Mouse (Mus musculus): Measurements from ENCODE around the gene Slc39a13.
"Not testable (repeated sequence)": the region's sequence is repeated elsewhere in the genome, so short reads cannot be mapped to it uniquely, and the experiment has no call there.

Gene Slc39a13

GRCm38 (mm10) chr2:91023131-91023530 is 47.1 kb downstream of the Slc39a13 start:
- no peak for DNase-seq

DNA sequence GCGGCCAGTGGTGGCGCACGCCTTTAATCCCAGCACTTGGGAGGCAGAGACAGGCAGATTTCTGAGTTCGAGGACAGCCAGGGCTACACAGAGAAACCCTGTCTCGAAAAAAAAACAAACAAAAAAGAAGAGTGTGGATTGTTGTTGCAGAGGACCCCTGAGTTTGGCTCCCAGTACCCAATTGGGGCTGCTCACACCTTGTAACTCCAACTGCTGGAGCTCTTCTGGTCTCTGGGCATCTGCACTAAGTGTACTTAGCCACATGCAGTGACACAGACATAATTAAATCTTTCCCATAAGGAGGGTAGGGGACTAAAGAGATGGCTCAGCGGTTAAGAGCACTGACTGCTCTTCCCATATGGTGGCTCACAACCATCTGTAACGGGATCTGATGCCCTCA is 48.0 kb downstream of the Slc39a13 start:
- not testable (repeated sequence) for DNase-seq

- no peak for DNase-seq
Measured at GRCm38 (mm10) chr2:91019911-91020310, 50.3 kb downstream of the Slc39a13 start.

DNA sequence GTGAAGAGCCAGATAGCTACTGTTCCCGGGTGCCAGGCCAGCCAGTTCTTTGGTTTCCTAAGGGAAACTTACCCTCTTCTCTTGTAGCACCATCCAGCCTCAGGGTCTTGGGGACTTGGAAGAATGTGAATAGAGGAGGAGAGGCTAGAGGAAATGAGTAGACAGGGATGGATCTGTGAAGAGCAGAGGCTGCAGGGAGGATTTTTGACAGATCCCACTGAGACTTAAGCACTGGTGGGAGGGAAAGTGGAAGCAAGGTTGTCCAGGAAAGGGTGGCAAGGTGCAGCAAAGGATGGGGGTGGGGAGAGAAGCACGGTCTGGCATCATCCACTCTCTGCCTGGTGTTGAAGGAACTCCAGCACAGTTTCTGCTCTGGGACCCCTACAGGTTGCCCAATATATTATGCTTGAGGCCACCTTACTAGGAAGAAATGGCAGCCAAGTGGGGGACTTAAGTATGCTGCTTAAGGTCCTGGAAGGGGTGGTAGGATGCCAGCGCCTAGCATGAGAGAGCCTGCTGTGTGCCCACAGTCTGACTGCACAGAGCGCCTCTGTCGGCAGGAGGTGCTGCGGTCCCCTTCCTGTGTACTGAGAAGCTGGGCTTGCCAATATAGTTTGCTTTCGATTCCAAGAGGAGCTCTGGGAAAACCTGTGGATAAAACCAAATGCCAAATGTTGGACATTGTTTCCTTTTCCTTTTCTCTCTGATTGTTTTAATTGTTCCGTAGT is 52.0 kb downstream of the Slc39a13 start:
- DNase-seq = peak; percentile 42

GRCm38 (mm10) chr2:91015386-91015785 is 54.8 kb downstream of the Slc39a13 start:
- DNase-seq = no peak

- no peak for DNase-seq
Measured at GRCm38 (mm10) chr2:91013881-91014280, 56.3 kb downstream of the Slc39a13 start.
